Mouse (Mus musculus) lung, postnatal 0 days (tissue): ENCODE data around the gene Pam.

Experiments
- CTCF ChIP-seq: IDR thresholded peaks from 2 replicates; pipeline ENCODE4 v1.5.1; 2016; ENCODE audit warnings: antibody characterized with exemption, mild to moderate bottlenecking
- EP300 ChIP-seq: IDR thresholded peaks from 2 replicates; pipeline ENCODE4 v1.6.1; 2016; ENCODE audit warnings: antibody characterized with exemption, mild to moderate bottlenecking, control low read depth

DNA sequence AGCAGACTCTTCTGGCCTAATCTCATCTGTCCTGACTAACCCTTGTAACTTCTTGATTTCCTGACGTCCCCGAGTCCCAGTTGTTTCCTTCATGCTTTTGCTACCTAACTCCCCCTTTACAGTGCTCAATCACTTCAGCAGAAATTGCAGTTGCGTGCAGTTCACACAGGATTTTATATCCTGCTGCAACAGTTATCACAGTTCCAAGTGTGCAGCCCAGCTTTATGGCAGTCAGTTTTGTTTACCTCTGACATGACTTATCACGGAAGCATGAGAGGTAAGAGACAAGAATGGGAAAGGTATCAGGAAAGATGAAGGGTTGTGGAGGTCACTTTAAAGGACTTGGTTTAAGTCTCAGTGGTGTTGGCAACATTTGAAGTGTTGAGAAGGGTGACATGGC, 125.7 kb downstream of the Pam start:
- TF ChIP-seq CTCF (no peak), EP300 (no peak)
